Mouse (Mus musculus): Measurements from ENCODE around the gene Krtap4-9.

DNA sequence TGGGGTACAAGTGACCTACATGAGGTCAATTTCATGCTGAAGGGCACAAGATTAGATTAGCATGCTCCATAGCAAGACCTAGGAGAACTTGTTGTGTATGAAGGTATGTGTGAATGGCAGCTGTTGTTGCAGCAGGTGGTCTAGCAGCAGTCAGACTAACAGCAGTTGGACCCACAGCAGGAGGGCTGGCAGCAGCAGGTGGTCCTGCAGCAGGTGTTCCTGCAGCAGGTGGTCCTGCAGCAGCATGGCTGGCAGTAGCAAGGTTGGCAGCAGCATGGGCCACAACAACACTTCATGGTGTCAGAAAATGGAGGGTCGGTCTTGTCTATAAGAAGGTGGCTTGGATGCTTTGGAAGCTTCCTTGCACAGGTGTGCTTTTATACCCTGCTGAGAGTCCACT lies 26.1 kb upstream of the Krtap4-9 start:
- no peak for TF ChIP-seq GATA1 (IDR thresholded peaks at IDR 0.05; ENCODE audit: borderline replicate concordance, low read length)
- no peak for TF ChIP-seq FLI1 (IDR thresholded peaks at IDR 0.05; ENCODE audit: low read length)

All from megakaryocyte, embryonic 14.5 days (primary cell).